Mouse (Mus musculus) urinary bladder, postnatal 25 days (tissue): ENCODE results near the gene Nrf1.

Experiments used
- DNase-seq: peaks from one replicate; pipeline ENCODE4 v3.0.0; 2022; ENCODE audit warnings: low spot score

The Nrf1 gene

DNA sequence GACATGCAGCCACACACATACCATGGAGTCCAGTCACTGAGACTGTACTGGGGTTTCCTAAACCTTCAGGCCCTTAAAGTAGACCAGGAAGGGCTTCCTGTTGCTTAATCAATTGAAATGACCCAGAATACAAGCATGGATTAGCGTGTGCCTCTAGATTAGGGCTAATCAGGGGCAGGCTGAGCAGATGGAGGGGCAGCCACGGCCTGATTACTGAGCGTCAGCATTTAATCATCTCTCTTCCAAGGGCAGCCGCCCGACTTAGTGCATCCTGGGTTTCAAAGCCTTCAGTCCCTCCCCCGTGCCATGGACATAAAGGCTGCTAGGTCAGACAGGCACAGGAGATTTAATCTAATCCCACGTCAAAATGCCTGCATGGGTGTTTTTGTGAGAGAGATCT, 99.3 kb downstream of the Nrf1 start:
- DNase-seq, result no peak

DNA sequence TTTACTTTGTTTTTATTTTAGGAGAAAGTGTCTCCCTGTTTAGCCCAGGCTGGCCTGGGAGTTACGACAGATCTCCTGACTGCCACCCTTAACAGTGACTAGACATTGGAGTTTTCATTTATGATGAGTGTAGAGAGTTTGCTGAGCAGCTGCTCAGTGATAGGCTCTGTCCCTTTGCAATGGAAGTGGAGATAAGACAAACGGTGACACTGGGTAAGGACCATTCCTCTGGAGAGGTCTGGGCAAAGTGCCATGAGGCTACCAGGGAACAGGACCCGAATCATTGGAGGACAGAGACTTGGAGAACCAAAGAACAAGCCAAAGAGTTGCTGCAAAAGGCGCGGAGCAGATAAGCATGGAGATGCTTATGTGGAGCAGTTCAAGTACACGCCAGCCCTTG, 100.0 kb downstream of the Nrf1 start:
- DNase-seq, result no peak

- DNase-seq, result no peak
Measured at GRCm38 (mm10) chr6:30150471-30150870, 102.7 kb downstream of the Nrf1 start.

- no peak for DNase-seq
Measured at GRCm38 (mm10) chr6:30152163-30152562, 104.4 kb downstream of the Nrf1 start.

GRCm38 (mm10) chr6:30152649-30153048, 104.9 kb downstream of the Nrf1 start:
- DNase-seq, result no peak

- no peak for DNase-seq
Measured at GRCm38 (mm10) chr6:30153076-30153475, 105.3 kb downstream of the Nrf1 start.

- DNase-seq, result no peak
Measured at GRCm38 (mm10) chr6:30153733-30154415, 106.1 kb downstream of the Nrf1 start.

GRCm38 (mm10) chr6:30159516-30160045, 111.8 kb downstream of the Nrf1 start:
- DNase-seq, result no peak

- DNase-seq, result no peak
Measured at GRCm38 (mm10) chr6:30160408-30160807, 112.6 kb downstream of the Nrf1 start.

DNA sequence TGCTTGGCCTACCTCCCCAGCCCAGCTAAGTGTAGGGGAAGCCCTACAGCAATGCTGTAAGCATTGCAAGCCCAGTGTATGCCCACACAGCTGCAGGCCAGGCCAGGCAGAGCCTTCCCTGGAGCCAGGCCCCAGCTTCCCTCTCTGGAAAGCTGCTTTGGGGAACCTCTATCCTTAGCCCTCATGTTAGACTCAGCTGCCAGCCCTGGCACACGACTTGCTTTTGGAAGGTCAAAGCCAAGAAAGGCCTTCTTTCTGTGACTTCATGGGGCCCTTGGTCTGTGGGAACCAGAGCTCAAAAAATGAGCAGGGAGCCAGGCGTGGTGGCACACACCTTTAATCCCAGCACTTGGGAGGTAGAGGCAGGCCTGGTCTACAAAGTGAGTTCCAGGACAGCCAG, 113.8 kb downstream of the Nrf1 start:
- DNase-seq, result no peak

DNA sequence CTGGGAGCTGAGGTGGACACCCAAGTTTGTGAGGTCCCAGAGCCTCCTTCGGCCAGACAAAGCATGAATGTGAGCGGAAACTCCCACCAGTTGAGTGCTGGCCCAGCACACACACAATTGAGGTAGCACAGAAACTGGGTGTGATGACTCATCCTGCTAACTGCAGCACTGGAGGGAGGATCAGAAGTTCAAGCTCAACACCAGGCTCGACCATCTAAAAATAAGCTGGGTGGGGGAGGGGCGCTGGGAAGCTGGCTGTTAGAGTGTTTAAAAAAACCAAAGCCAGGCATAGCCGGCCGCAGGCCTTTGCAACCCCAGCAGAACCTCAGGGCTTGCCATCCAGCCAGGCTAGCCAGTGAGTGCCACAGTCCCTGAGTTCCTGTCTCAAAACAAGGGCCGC, 114.3 kb downstream of the Nrf1 start:
- DNase-seq, result no peak

- no peak for DNase-seq
Measured at GRCm38 (mm10) chr6:30166349-30166748, 118.6 kb downstream of the Nrf1 start.

GRCm38 (mm10) chr6:30167192-30167591, 119.4 kb downstream of the Nrf1 start:
- no peak for DNase-seq

DNA sequence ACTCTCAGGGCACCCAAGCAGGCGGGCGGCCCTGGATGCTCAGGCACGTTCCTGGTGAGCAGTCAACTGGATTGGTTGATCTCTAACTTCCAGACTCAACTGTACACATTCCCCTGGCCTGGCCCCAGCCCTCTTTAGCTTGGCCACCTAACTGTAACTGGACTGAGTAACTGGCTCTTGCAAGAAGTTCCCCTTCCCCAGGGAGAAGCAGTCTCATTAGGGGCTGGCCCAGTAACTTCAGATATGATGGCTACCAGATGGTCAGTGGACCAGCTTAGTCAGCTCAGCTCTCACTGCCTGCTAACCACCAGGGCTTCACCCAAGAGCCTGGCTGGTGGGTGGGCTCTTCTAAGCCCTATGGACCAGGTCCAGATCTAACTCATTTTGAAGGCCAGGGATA, 120.5 kb downstream of the Nrf1 start:
- DNase-seq, result no peak

DNA sequence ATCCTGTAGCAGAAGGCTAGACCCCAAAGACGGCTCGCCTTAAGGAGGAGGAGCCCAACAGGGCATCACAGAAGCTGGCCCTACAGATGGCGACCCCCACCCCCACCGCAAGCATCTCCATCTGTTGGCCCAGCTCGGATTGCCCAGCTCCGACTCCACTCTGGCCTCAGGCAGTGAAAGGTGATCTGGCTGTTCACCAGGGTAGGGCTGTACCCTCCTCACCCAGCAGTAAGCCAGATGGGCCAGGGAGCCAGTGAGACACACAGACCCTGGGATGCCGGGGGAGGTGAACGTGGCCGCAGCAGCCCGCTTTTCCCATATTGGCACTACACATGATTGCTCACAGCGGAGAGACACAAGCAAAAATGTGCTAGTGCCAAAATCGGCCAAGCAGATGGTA, 121.4 kb downstream of the Nrf1 start:
- no peak for DNase-seq

DNA sequence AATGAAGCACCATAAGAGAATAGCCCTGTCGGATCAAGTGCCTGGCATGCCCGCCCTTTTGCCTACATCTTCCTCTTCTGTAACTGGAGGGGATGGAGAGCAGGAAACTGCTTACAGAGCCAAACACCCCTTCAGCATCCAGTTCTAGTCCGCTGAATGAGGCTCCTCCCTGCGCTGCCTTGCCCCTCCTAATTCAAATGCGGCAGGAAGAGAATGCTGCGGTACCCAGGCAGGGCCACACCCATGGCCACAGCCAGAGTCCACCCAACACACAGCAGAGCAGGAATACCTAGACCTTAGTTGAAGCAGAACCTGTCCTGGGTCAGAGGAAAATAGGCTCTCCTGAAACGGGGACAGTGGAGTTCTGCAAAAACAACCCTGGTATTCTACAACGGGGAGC, 123.4 kb downstream of the Nrf1 start:
- DNase-seq, result no peak

GRCm38 (mm10) chr6:30171967-30172366, 124.2 kb downstream of the Nrf1 start:
- no peak for DNase-seq

GRCm38 (mm10) chr6:30172441-30172819, 124.6 kb downstream of the Nrf1 start:
- no peak for DNase-seq

GRCm38 (mm10) chr6:30172820-30173550, 125.2 kb downstream of the Nrf1 start:
- peak; percentile 49 for DNase-seq

GRCm38 (mm10) chr6:30173551-30174460, 126.0 kb downstream of the Nrf1 start:
- peak; percentile 63 for DNase-seq

DNA sequence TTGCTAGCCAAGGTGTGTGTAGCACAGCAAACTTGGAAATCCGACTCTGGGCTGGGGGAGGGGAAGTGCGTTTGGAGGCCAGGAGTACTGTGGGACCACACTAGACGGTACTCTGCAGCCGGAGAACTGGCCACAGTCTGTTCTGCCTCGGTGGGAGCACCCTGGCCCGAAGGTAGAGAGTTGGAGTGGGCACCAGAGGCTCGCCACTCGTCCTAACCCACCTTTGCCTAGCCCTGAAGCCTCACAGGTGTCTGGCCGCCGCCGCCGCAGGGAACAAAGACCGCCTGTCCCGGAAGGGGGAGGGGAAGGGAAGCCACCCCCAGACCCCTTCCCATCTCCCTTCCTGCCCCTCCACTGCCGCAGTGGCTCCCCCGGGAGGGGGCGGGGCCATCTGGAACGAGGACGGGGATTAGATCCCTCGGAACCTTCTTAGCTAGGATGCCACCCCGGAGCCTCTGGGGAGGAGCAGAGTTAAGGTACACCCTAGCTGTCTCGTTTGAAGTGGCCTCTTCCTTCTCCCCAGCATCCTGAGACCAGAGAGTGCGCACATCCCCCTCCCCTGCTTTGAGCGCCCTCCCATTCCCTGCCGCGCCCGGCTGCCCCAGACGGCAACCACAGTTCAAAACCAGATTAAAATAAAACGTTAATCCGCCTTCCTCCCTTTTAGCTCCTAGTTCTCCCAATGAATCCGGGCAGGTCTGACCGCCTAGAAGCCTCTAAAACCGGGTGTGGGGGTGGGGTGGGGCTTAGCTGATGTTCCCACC, 126.9 kb downstream of the Nrf1 start:
- peak; percentile 19 for DNase-seq
